Mouse (Mus musculus) frontal cortex, postnatal 10 days (tissue): ENCODE measurements around the gene Arih2.
"Not testable (repeated sequence)": the region's sequence is repeated elsewhere in the genome, so short reads cannot be mapped to it uniquely, and the experiment has no call there.

ENCODE experiments used
- DNase-seq, 2 experiments: peaks; one replicate each; pipeline ENCODE4 v3.0.0; 2022; ENCODE audit warnings: low spot score in 2 of 2, mixed read lengths in 1 of 2

Gene Arih2

GRCm38 (mm10) chr9:108649561-108650440 is 615 bp upstream of the Arih2 start:
- no peak for DNase-seq

- no peak for DNase-seq
These were observed 1.0 kb downstream of the Arih2 start for GRCm38 (mm10) chr9:108648166-108648565.

- no peak for DNase-seq
These were observed 9.4 kb downstream of the Arih2 start for GRCm38 (mm10) chr9:108639825-108640224.

- no peak for DNase-seq
These were observed 13.8 kb downstream of the Arih2 start for GRCm38 (mm10) chr9:108635415-108635814.

GRCm38 (mm10) chr9:108633846-108634245 is 15.3 kb downstream of the Arih2 start:
- DNase-seq = no peak

- no peak for DNase-seq
These were observed 16.8 kb downstream of the Arih2 start for GRCm38 (mm10) chr9:108632375-108632774.

GRCm38 (mm10) chr9:108631631-108632256 is 17.4 kb downstream of the Arih2 start:
- no peak for DNase-seq

- no peak for DNase-seq
These were observed 18.5 kb downstream of the Arih2 start for GRCm38 (mm10) chr9:108630683-108631082.

- DNase-seq = no peak
These were observed 21.0 kb downstream of the Arih2 start for GRCm38 (mm10) chr9:108628141-108628540.

- no peak for DNase-seq
These were observed 22.7 kb downstream of the Arih2 start for GRCm38 (mm10) chr9:108626498-108626897.

GRCm38 (mm10) chr9:108617301-108617700 is 31.9 kb downstream of the Arih2 start:
- no peak for DNase-seq

- DNase-seq = no peak
These were observed 37.7 kb downstream of the Arih2 start for GRCm38 (mm10) chr9:108611488-108611887.

- DNase-seq = no peak
These were observed 40.3 kb downstream of the Arih2 start for GRCm38 (mm10) chr9:108608889-108609288.

- not testable (repeated sequence) for DNase-seq
These were observed 41.3 kb downstream of the Arih2 start for GRCm38 (mm10) chr9:108607929-108608328.

- DNase-seq = no peak
These were observed 47.2 kb downstream of the Arih2 start for GRCm38 (mm10) chr9:108601986-108602385.

GRCm38 (mm10) chr9:108600011-108600410 is 49.2 kb downstream of the Arih2 start:
- DNase-seq = no peak

GRCm38 (mm10) chr9:108599021-108599566 is 50.1 kb downstream of the Arih2 start:
- no peak for DNase-seq

- DNase-seq = peak in 1 of 2 experiments; percentile 72
These were observed 52.0 kb downstream of the Arih2 start, which contains the start of gene P4htm for GRCm38 (mm10) chr9:108596998-108597764. TSS of gene P4htm (minus strand) at chr9:108597667.

- no peak for DNase-seq
These were observed 54.8 kb downstream of the Arih2 start for GRCm38 (mm10) chr9:108594354-108594753.

GRCm38 (mm10) chr9:108591462-108591861 is 57.7 kb downstream of the Arih2 start:
- DNase-seq = no peak

GRCm38 (mm10) chr9:108589229-108589628 is 60.0 kb downstream of the Arih2 start:
- no peak for DNase-seq
